Mouse (Mus musculus): ENCODE data around the gene Tatdn2. TPM values are rescaled to one million over a fixed set of nuclear protein-coding genes. Genes with fewer than 3 reads are reported as not detected.
A peak's percentile ranks its signal among the peaks of the same experiment; 100 is the strongest.
"Not testable (repeated sequence)": the region's sequence is repeated elsewhere in the genome, so short reads cannot be mapped to it uniquely, and the experiment has no call there.

Gene Tatdn2
- polyA plus RNA-seq, 1 experiment: 29.0 TPM

DNA sequence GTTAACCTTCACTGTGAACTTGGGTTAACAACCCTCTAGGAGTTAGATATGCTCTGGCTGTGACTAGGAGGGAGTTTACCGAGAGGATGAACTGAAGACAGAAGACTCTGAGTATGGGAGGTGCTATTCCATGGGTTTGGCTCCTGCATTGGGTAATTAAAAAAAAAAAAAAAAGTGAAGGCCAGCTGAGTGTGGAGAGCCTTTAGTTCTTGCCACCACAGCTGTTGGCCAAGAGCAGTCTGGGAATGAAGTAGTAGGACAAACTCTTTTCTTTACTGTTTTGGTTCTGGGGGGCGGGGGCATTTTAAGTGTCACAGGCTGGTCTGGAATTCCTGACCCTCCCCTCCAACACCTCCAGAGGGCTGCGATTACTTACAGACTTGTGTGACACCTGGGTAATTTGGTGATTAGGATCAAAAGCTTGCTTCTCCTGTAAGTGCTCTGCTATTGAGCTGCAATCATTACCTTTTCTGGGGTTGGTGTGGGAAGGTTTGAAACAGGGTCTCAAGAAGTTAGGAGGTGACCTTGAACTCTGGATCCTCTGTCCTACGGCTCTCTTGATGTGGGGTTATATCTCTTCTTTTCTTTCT lies 989 bp upstream of the Tatdn2 start:
- 25% methylated on average over 4 of the region's 4 CpGs for WGBS
- no peak for DNase-seq (ENCODE audit: low read depth, low spot score)

- WGBS: under 1% methylated on average over 113 of the region's 113 CpGs
- DNase-seq (ENCODE audit: low read depth, low spot score): no peak
Observed at GRCm38 (mm10) chr6:113697222-113698205, 664 bp downstream of the Tatdn2 start.

DNA sequence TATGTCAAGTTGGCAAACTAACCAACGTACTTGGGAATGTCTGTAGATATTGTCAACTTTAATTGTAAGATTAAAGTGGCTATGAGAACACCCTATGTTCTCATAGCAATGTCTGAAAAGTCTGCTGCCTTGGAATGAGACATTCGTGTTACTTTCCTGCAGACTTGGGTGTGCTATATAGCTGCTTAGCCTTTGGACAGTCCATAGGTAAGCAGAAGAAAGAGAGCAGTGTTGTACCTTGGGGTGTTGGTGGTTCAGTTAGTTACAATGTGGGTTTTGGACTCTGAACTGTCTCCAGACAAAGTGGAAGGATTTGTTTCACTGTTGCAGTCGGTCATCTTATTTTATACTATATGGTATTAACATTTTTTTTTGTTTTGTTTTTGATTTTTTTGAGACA lies 15.9 kb downstream of the Tatdn2 start:
- no peak for DNase-seq (ENCODE audit: low read depth, low spot score)
- 55% methylated on average over 3 of the region's 3 CpGs for WGBS

- WGBS: 77% methylated on average over 5 of the region's 5 CpGs
- not testable (repeated sequence) for DNase-seq (ENCODE audit: low read depth, low spot score)
Observed at GRCm38 (mm10) chr6:113713389-113713788, 16.5 kb downstream of the Tatdn2 start.

- WGBS: 80% methylated on average over 2 of the region's 2 CpGs
- no peak for DNase-seq (ENCODE audit: low read depth, low spot score)
Observed at GRCm38 (mm10) chr6:113714276-113714675, 17.4 kb downstream of the Tatdn2 start.

DNA sequence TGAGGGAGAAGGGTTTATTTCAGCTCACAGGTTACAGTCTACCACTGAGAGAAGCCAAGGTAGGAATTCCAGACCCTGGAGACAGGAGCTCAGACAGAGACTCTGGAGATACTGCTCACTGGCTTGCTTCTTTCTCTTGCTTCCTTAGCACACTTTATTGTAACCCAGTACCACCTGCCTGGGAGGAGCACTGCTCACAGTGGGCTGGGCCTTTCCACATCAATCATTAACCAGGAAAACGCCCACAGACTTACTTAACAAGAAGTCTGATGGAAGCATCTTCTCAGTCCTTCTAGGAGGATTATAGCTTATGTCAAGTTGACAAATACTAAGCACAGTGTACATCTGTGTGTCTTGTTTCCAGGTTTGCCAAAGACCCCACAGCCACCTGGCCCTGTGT lies 17.9 kb downstream of the Tatdn2 start:
- DNase-seq (ENCODE audit: low read depth, low spot score): no peak
- 39% methylated on average over 1 of the region's 1 CpGs for WGBS

GRCm38 (mm10) chr6:113717541-113717940 lies 20.7 kb downstream of the Tatdn2 start:
- WGBS: 88% methylated on average over 3 of the region's 3 CpGs
- DNase-seq (ENCODE audit: low read depth, low spot score): no peak

GRCm38 (mm10) chr6:113719878-113720277 lies 23.0 kb downstream of the Tatdn2 start, which contains the start of gene Ghrl:
Gene Ghrl, minus strand, starts transcription at chr6:113719880.
- 55% methylated on average over 3 of the region's 3 CpGs for WGBS
- no peak for DNase-seq (ENCODE audit: low read depth, low spot score)

DNA sequence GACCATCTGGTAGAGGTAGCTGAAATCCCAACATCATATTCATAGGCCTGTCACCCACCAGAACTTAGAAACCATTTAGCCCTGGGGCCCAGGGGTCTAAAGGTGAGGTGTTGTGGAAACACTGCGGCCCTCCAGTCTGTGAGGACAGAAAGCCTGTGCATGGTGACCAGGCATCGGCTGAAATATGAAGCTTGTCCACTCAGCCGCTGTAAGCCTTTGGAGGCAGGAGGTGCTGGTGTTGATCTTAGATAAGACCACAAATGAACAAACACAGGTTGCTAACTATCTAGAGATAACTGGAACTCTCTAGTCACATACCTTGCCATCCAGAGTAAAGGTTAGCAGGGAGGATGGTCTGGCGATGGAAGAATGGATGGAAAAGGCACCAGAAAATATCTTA lies 24.2 kb downstream of the Tatdn2 start:
- DNase-seq (ENCODE audit: low read depth, low spot score): no peak
- 67% methylated on average over 4 of the region's 4 CpGs for WGBS

GRCm38 (mm10) chr6:113728181-113728580 lies 31.3 kb downstream of the Tatdn2 start:
- WGBS: 84% methylated on average over 7 of the region's 7 CpGs
- no peak for DNase-seq (ENCODE audit: low read depth, low spot score)

DNA sequence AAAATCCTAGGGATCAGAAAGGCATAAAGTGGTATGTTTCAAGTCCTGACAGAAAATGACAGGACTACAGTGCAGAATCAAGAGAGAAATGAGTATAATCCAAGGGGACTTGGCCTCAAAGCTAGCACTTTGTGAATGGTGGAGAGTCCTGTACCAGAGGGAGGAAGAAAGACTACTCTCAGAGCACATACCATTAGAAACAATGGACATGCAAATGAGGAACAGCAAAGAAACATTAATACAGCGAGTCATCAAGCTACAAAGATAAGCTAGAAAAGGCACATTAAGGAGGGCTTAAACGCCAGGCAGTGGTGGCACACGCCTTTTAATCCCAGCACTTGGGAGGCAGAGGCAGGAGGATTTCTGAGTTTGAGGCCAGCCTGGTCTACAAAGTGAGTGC lies 34.4 kb downstream of the Tatdn2 start:
- 89% methylated on average over 3 of the region's 3 CpGs for WGBS
- no peak for DNase-seq (ENCODE audit: low read depth, low spot score)

DNA sequence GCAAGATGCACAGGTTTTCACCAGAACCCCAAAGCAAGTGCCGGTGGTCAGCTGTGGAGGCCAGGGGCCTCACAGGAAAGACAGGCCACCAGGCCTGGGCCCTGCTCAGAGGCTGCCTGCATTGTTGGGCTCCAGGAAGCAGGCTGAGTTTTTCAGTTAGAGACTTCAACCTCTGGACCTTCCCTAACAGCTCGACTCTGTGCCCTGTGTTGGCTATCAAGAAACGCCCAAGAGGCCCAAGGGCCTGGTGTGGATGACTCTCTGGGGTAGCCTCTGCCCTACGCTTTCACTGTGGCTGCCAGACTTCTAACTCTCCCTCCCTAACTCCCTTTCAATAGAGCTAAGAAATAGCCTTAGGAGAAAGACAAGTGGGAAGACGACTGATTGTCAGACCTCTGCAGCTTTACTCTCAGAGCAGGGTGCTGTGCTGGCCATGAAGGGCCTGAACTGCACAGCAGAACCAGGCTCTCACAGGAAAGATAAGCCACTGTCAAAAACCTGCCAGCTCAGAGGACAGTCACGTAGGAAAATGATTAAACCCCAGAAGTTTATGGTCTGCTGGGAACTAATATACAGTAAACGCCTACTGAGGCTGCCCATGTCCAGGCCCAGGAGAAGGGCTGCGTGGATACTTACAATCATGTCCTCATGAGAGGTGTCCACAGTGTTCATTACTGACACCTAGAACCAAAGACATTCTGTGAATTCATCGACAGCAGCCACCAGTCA lies 40.6 kb downstream of the Tatdn2 start:
- no peak for DNase-seq (ENCODE audit: low read depth, low spot score)
- 59% methylated on average over 9 of the region's 9 CpGs for WGBS

DNA sequence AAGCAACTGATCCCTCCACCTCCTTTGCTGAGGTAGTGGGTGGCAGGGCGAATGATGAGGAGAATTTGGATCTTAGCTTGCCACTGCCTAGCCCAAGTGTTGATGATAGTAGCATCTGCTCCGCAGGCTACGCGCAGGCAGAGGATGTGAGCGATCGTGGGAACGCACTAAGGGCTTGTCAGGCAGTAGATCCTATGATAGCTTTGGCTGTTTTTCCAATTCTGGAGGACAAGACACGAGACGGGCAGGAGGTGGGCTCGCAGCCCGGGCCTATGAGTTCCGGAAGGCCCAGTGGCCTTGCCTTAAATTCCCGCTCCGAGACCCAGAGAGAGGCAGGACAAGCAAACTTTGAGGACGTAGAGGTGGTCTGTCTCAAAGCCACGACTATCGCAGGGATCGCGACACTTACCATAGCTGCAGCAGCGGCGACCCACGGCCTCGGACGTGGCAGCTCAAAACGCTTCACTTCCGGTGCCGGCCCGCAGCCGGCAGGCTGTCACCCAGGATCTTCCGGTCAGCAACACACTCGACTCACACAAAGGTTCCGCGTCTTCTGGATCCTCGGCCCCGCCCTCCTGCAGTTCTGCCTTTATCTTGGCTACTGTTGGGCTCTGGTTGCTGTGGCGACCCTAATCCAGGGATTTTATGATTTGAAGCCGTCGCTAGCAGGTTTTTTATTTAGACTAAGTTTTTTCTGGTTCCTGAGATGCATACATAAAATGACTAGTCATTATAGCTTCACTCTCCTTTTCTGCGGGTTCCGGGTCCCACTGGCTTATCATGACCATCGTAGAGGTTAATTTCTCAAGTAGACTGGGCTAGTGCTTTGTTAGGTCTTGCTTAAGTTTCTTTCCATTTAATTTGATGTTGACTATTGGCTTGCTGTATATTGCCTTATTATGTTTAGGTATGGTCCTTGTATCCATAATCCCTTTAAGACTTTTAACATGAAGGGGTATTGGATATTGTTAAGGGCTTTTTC lies 43.7 kb downstream of the Tatdn2 start, which contains the start of gene Sec13:
Gene Sec13 (minus strand): TSS at position 508 of the 982 bp plus-strand sequence.
- WGBS: 7% methylated on average over 41 of the region's 41 CpGs
- peak; percentile 66 for DNase-seq (ENCODE audit: low read depth, low spot score)

DNA sequence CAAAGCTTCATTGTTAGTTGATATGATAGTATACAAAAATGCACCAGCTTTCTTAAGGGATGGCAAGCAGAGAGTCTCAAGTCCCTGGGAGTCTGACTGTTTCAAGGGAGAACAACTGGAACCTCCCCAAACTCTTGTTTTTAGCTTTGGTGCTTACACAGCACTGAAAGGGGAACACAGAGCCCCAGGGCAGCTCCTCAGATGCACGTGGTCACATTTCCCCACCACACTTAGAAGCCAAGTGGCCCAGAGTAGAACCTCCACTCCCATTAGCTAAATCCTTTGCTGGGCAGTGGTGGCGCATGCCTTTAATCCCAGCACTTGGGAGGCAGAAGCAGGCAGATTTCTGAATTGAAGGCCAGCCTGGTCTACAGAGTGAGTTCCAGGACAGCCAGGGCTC lies 44.6 kb downstream of the Tatdn2 start:
- WGBS: 65% methylated on average over 2 of the region's 2 CpGs
- DNase-seq (ENCODE audit: low read depth, low spot score): no peak

DNA sequence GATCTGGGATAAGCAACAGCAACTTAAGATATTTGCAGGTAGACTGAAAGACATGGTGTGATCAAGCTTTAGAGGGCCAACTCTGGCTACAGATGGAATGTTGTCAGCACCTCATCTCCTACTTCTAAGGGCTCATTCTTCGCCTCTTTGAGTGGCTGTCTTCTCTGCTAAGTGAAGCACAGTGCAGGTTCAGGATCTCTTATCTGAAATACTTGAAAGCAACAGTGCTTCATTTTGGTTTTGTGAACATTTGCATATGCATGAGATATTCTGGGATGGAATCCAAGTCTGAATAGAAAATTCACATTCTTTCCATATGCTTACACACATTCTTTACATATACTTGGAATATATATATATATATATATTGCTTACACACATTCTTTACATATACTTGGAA lies 45.5 kb downstream of the Tatdn2 start:
- no peak for DNase-seq (ENCODE audit: low read depth, low spot score)
- WGBS: 86% methylated on average over 1 of the region's 1 CpGs

GRCm38 (mm10) chr6:113743111-113743510 lies 46.3 kb downstream of the Tatdn2 start:
- DNase-seq (ENCODE audit: low read depth, low spot score): no peak
- WGBS: 31% methylated on average over 1 of the region's 1 CpGs

DNA sequence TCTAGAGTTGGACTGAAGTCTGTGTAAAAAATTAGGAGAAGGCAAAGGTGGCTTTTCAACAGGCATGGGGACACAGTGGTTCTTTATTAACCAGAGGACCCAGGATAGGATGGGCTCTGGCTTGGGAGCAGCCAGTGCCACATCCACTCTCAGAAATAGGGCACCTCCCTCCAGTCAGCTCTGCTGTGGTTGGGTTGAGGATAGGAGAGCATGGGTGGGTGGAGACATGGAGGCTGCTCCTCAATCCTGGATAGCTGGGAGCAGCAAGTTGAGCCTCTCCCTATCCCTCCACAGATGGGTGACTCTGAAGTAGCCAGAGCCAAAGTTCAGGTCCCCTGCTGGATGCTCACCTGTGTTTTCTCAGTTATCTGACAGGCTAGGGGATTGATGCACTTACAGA lies 48.3 kb downstream of the Tatdn2 start:
- no peak for DNase-seq (ENCODE audit: low read depth, low spot score)

DNA sequence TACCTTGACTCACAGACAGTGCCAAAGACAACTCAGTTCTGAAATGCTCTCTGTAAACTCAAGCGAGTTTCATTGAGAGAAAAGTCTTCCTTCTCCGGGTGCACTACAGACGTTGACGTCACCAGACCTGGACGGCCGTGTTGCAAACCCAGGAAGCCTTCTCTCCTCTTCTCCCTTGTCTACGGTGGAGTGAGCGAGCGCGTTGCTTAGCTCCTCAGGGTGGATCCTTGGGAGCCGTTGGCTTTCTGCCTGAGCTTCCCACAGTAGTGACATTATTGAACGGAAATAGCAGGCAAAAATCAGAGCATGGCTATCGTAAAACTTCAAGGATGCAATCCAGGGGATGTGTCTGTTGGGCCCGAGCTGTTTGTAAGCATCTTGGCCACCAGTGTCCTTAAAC lies 50.4 kb downstream of the Tatdn2 start:
- 64% methylated on average over 14 of the region's 14 CpGs for WGBS
- DNase-seq (ENCODE audit: low read depth, low spot score): no peak

DNA sequence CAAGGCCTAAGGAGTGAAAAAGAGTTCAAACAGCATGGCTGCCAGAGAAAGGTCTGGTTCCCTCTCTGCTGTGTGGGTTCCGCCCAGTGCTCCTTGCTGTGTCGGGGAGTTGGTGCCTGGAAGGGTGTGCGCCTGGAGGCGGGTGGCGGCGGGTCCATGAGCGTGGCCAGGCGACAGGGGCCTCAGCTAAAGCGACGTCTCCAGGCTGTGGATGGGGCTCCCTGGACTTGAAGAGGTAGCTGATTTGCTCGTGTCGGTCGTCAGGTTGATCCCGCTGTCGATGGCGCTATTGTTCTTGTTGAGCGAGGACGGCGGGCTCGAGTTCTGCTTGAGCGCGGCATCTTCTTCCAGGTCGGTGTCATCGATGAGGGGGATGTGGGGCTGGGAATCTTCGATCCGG lies 51.5 kb downstream of the Tatdn2 start:
- whole genome bisulfite sequencing: 22% methylated on average over 26 of the region's 26 CpGs
- no peak for DNase-seq (ENCODE audit: low read depth, low spot score)
